Mouse (Mus musculus): ENCODE measurements around the gene Enc1.

- TF ChIP-seq CTCF (IDR thresholded peaks at IDR 0.05), result no peak
- no peak for TF ChIP-seq EP300 (IDR thresholded peaks at IDR 0.05)
These were observed 49.8 kb downstream of the Enc1 start for GRCm38 (mm10) chr13:97290747-97291146.
